Mouse (Mus musculus) midbrain, embryonic 14.5 days (tissue): ENCODE data around the gene Rbck1. TPM values are rescaled to one million over a fixed set of nuclear protein-coding genes. Genes with fewer than 3 reads are reported as not detected.
"Not testable (repeated sequence)": the region's sequence is repeated elsewhere in the genome, so short reads cannot be mapped to it uniquely, and the experiment has no call there.

Experiments used
- ATAC-seq: fragments of 200-750 bp; cut with Nextera tagmentation; 2 replicates; pipeline ENCODE4 v1.8.0; 2017; ENCODE audit warnings: moderate number of reproducible peaks, moderate library complexity; ENCODE audit not compliant: low FRiP score, low TSS enrichment
- DNase-seq: peaks from one replicate; pipeline ENCODE4 v3.0.0-alpha.2; 2015
- H3K27ac ChIP-seq: fragments of 300-500 bp; sonication (generic); replicated peaks from 2 replicates; pipeline ENCODE4 v1.5.1; 2014; ENCODE audit warnings: mild to moderate bottlenecking, low read depth, low read length, moderate library complexity
- H3K27me3 ChIP-seq: fragments of 300-500 bp; sonication (generic); 2 replicates; pipeline ENCODE4 v1.6.1; 2014; ENCODE audit warnings: low read length, control low read depth, mixed read lengths; ENCODE audit not compliant: control insufficient read depth, insufficient read depth
- H3K36me3 ChIP-seq: fragments of 300-500 bp; sonication (generic); 2 replicates; pipeline ENCODE4 v1.6.1; 2014; ENCODE audit warnings: low read length, control low read depth; ENCODE audit not compliant: control insufficient read depth, insufficient read depth
- H3K4me1 ChIP-seq: fragments of 300-500 bp; sonication (generic); 2 replicates; pipeline ENCODE4 v1.6.1; 2014; ENCODE audit warnings: mild to moderate bottlenecking, antibody characterized with exemption, low read length, control low read depth; ENCODE audit not compliant: control insufficient read depth, insufficient read depth
- H3K4me2 ChIP-seq: fragments of 300-500 bp; sonication (generic); 2 replicates; pipeline ENCODE4 v1.6.1; 2014; ENCODE audit warnings: mild to moderate bottlenecking, low read length, moderate library complexity
- H3K4me3 ChIP-seq: fragments of 300-500 bp; sonication (generic); replicated peaks from 2 replicates; pipeline ENCODE4 v1.5.1; 2014; ENCODE audit warnings: low read depth, low read length
- H3K9ac ChIP-seq: fragments of 300-500 bp; sonication (generic); replicated peaks from 2 replicates; pipeline ENCODE4 v1.6.1; 2014; ENCODE audit warnings: mild to moderate bottlenecking, low read length, moderate library complexity
- H3K9me3 ChIP-seq: fragments of 300-500 bp; sonication (generic); 2 replicates; pipeline ENCODE4 v1.6.1; 2016; ENCODE audit warnings: low read length, control low read depth, mixed read lengths; ENCODE audit not compliant: control insufficient read depth
- WGBS: fragments of 180-500 bp; shearing (Covaris S2); extraction: QIAGEN DNeasy Blood & Tissue Kit; methylation state at CpG from one replicate; pipeline ENCODE4 v1.1.7; 2014; 5-methylcytosine and 5-hydroxymethylcytosine counted together
- polyA plus RNA-seq: library from polyadenylated mRNA; unstranded; fragments of >200 nt; fragmentation: Nextera tagmentation; extraction: Ambion mirVana; gene quantifications from 2 replicates; pipeline ENCODE4 v1.2.1, GENCODE M21; 2014

Gene Rbck1
- polyA plus RNA-seq, 1 experiment from 2014 or later: 109 TPM

DNA sequence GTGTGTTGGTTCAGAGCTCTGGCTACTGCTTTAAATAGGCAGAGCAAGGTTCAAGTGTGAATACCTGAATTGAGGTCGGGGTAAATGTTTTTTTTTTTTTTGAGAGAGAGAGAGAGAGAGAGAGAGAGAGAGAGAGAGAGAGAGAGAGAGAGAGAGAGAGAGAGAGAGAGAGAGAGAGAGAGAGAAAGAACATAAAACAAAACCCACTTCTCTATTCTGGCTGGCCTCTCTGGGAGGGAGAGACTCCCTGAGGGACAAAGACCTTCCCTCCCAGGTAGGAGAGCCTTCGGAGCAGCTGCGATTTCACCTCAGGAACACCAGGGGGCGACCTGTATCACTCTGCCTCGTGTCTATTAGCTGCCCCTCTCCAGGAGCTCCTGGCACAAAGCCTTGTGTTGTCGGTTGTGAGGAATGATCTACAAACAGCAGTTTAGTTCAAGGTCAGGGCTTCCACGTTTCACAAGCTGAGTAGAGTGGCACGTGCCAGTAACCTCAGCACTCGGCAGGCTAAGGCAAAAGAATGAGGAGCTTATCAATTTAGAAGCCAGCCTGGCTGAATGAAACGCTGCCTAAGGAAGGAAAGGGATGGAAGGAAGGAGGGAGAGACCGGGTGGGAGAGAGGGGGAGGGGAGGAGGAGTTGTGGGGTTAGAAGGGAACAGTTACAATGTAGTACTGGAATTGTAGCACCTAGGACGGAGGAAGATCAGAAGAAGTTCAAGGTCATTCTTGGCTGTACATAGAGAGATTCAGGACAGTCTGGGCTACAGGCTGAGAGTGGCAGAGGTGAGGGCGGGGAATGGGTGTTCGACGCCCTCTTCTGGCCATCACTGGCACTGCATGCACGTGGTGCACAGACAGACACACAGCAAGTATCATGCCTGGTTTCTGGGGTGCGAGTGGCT lies 31.0 kb upstream of the Rbck1 start:
- H3K27me3 ChIP-seq: no peaks in the 10 kb centered on the region
- no peaks in the 10 kb centered on the region for H3K36me3 ChIP-seq
- peak overlapping the region; percentile 53 for H3K27ac ChIP-seq
- H3K9ac ChIP-seq: no peak overlapping the region; the same call in 1 of the 2 replicates
- peak overlapping the region; percentile 25 for H3K4me2 ChIP-seq
- no peak overlapping the region for H3K4me3 ChIP-seq
- ATAC-seq (peak; percentile 72), DNase-seq (peak; percentile 91)
- WGBS: 11% methylated on average over 17 of the region's 17 CpGs
- H3K4me1 ChIP-seq: no peaks in the 10 kb centered on the region
- H3K9me3 ChIP-seq: no peaks in the 10 kb centered on the region

DNA sequence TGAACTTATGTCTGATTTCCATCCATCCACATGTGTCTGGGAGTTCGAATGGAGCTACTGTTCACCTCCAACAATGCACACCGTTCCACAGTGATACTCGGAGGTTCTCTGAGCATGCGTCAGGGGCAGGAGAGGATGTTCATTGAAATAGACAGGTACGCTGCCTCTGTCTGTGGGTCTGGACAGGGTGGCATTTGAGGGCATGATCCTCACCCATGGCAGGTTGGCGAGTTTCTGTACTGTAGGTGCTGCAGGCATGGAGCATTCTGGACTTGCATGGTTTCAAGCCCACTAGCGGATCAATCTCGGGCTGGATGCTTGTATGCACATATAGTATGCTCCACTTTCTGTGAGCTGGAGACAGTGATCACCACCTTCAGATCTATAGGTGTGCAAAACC lies 28.7 kb upstream of the Rbck1 start:
- ATAC-seq (no peak), DNase-seq (no peak)
- no peaks in the 10 kb centered on the region for H3K9me3 ChIP-seq
- H3K9ac ChIP-seq: no peak overlapping the region
- H3K27me3 ChIP-seq: no peaks in the 10 kb centered on the region
- 89% methylated on average over 8 of the region's 8 CpGs for WGBS
- no peaks in the 10 kb centered on the region for H3K4me1 ChIP-seq
- H3K4me2 ChIP-seq: no peak overlapping the region
- no peak overlapping the region for H3K4me3 ChIP-seq
- no peak overlapping the region for H3K27ac ChIP-seq
- H3K36me3 ChIP-seq: no peaks in the 10 kb centered on the region

DNA sequence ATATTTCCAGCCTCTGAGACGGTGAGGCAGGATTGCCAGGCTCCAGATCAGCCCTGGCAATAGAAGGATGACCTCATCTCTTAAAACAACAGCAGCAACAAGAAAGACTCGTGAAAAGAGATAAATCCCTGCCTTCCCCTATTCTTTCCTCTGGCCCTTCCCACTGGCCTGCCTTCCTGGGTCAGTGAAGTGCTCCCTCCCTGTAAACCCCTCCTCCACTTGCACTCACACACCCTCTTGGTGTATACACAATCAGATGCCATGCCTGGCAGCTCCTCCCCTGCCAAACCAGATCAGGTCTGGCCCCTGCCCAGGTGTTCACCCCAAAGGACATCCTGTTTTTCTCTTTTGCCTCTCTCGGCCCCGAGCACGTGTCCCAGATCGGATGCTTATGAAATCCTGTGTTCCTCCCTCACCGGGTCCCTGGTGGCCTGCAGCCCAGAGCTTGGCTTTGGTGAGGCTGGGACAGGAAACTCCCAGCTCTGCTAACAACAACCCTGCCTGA lies 27.9 kb upstream of the Rbck1 start:
- Histone ChIP-seq H3K27me3 (no peaks in the 10 kb centered on the region), H3K9ac (no peak overlapping the region), H3K4me3 (no peak overlapping the region), H3K27ac (no peak overlapping the region), H3K4me2 (no peak overlapping the region), H3K4me1 (no peaks in the 10 kb centered on the region), H3K36me3 (no peaks in the 10 kb centered on the region), H3K9me3 (no peaks in the 10 kb centered on the region)
- ATAC-seq (no peak), DNase-seq (no peak)
- WGBS: 54% methylated on average over 7 of the region's 7 CpGs

GRCm38 (mm10) chr2:152359616-152360015 lies 27.2 kb upstream of the Rbck1 start:
- Histone ChIP-seq H3K36me3 (no peaks in the 10 kb centered on the region), H3K27me3 (no peaks in the 10 kb centered on the region), H3K4me1 (no peaks in the 10 kb centered on the region), H3K9ac (no peak overlapping the region), H3K9me3 (no peaks in the 10 kb centered on the region), H3K4me3 (no peak overlapping the region), H3K4me2 (no peak overlapping the region), H3K27ac (no peak overlapping the region)
- 82% methylated on average over 5 of the region's 5 CpGs for WGBS
- ATAC-seq (no peak), DNase-seq (no peak)

DNA sequence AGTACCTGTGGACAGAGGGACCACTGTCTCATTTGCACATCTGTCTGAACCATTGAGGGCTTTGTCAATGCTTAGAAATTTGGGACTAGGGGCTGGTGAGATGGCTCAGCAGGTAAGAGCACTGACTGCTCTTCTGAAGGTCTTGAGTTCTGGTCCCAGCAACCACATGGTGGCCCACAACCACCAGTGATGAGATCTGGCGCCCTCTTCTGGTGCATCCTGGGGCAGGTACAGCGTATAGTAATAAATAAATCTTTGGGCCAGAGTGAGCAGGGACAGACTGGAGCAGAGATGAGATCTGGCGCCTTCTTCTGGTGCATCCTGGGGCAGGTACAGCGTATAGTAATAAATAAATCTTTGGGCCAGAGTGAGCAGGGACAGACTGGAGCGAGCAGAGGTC lies 26.5 kb upstream of the Rbck1 start:
- H3K27me3 ChIP-seq, H3K4me1 ChIP-seq, DNase-seq, ATAC-seq, H3K9me3 ChIP-seq, H3K9ac ChIP-seq, H3K27ac ChIP-seq, H3K36me3 ChIP-seq, H3K4me3 ChIP-seq, H3K4me2 ChIP-seq: not testable (repeated sequence)
- WGBS: 83% methylated on average over 5 of the region's 5 CpGs

- H3K4me1 ChIP-seq: no peaks in the 10 kb centered on the region
- WGBS: 85% methylated on average over 3 of the region's 3 CpGs
- no peak for DNase-seq
These were observed 24.8 kb upstream of the Rbck1 start for GRCm38 (mm10) chr2:152357254-152357653.

DNA sequence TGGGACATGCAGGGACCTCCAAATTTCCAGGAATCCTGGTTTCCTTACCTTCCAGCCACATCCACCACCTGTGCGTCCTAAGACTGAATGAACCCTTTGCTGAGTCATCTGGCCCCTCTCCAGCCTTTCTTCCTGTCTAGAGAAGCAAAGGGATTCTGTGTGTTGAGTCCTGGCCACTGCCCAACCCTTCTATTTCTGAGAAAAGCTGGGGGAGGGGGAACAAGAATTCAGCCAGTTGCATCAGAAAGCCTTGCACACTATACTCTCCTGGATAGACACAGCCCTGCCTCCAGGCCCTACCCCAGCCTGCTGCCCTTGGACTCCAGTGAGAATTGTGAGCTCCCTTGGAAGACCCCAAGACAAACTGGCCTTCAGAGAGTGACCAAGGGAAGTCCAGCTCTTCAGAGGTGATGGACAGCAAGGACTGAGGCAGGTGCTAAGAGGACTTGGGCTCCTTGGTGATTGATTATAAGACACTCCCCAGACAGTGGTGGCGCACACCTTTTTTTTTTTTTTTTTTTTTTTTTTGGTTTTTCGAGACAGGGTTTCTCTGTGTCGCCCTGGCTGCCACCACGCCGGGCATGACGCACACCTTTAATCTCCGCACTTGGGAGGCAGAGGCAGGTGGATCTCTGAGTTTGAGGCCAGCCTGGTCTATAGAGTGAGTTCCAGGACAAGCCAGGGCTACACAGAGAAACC lies 17.5 kb upstream of the Rbck1 start:
- 0 out of 2 replicates have a peak, but pooled peaks cover 3% of the 10 kb centered on the region for H3K27me3 ChIP-seq
- no peaks in the 10 kb centered on the region for H3K9me3 ChIP-seq
- 88% methylated on average over 8 of the region's 8 CpGs for WGBS
- H3K4me3 ChIP-seq: no peak overlapping the region
- ATAC-seq (no peak), DNase-seq (no peak)
- no peaks in the 10 kb centered on the region for H3K36me3 ChIP-seq
- no peaks in the 10 kb centered on the region for H3K4me1 ChIP-seq
- H3K9ac ChIP-seq: no peak overlapping the region
- H3K4me2 ChIP-seq: no peak overlapping the region
- no peak overlapping the region for H3K27ac ChIP-seq

More at GRCm38 (mm10) chr2:152357254-152357653, 24.8 kb upstream of the Rbck1 start:
- no peak for ATAC-seq
- Histone ChIP-seq H3K9me3 (no peaks in the 10 kb centered on the region), H3K36me3 (no peaks in the 10 kb centered on the region), H3K4me2 (no peak overlapping the region), H3K9ac (no peak overlapping the region), H3K27ac (no peak overlapping the region), H3K4me3 (no peak overlapping the region), H3K27me3 (no peaks in the 10 kb centered on the region)

GRCm38 (mm10) chr2:152349205-152349604 lies 16.8 kb upstream of the Rbck1 start:
- H3K9me3 ChIP-seq: no peaks in the 10 kb centered on the region
- no peak overlapping the region for H3K4me2 ChIP-seq
- 0 out of 2 replicates have a peak, but pooled peaks cover 3% of the 10 kb centered on the region for H3K27me3 ChIP-seq
- peaks cover 1% of the 10 kb centered on the region; the same call in 1 of the 2 replicates for H3K4me1 ChIP-seq
- ATAC-seq: no peak
- no peaks in the 10 kb centered on the region for H3K36me3 ChIP-seq
- H3K27ac ChIP-seq: no peak overlapping the region
- no peak overlapping the region for H3K4me3 ChIP-seq
- no peak overlapping the region for H3K9ac ChIP-seq
- 80% methylated on average over 6 of the region's 6 CpGs for WGBS
- DNase-seq: no peak
